Comparison of ENCODE assay signal across 19 mouse cellular contexts in the genomic region with DNA sequence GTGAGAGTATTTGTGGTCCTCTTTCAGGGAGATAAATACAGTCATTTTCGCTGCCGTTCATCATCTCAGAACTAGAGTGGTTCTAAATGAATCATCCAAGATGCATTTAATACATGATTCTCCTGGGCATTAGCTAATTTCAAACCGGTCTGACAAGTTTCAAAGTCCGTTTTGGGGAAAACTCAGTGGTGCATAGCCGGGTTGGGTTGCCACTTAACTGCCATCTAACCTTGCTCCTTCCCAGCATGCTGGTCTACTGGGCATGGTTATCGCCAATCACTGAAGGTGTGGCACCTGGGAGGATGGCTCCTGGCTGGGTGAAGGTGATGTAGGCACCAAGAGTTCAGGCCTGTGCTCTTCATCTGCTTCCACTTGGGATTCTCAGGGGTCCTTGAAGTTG. TPM values are rescaled to one million over a fixed set of nuclear protein-coding genes. Genes with fewer than 3 reads are reported as not detected.
A peak's percentile ranks its signal among the peaks of the same experiment; 100 is the strongest.
DNase-seq lines count a peak whose midpoint lies in the region; ATAC-seq and TF ChIP-seq lines count a peak whose summit lies in the region.
"Had no signal": no experiment of that assay in that cellular context is flagged by ENCODE, and none has a peak within 500 bp of the region (broad histone marks: within the 10 kb centered on the region; RNA-seq: fewer than 3 reads in every experiment).

No protein-coding gene starts in this region.

- peaks cover 14% of the 10 kb centered on the region; the same call in 1 of the 2 replicates for H3K4me1 ChIP-seq in intestine, postnatal 0 days (replicated peaks; ENCODE audit: control insufficient read depth, insufficient read depth, low read length)
- H3K4me1 ChIP-seq in forebrain, embryonic 15.5 days, result no peaks in the 10 kb centered on the region; the same call in 1 of the 2 replicates
- H3K4me1 ChIP-seq: hindbrain, embryonic 12.5 days had no signal

- H3K4me2 ChIP-seq in intestine, postnatal 0 days (replicated peaks; ENCODE audit: low read depth), result no peak overlapping the region
- no peak overlapping the region for H3K4me2 ChIP-seq in forebrain, embryonic 15.5 days (replicated peaks)
- H3K4me2 ChIP-seq: embryonic facial prominence, embryonic 15.5 days; heart, embryonic 12.5 days; hindbrain, embryonic 12.5 days had no signal

- no peak overlapping the region for H3K9ac ChIP-seq in intestine, postnatal 0 days (ENCODE audit: low read depth, low read length)
- no peak overlapping the region for H3K9ac ChIP-seq in forebrain, embryonic 15.5 days (replicated peaks)
- H3K9ac ChIP-seq: embryonic facial prominence, embryonic 15.5 days; forebrain, postnatal 0 days; heart, embryonic 12.5 days; hindbrain, embryonic 12.5 days had no signal

- ATAC-seq in intestine, postnatal 0 days, result peak; percentile 76
- ATAC-seq in erythroid progenitor cell, adult 5-6 weeks (replicated peaks; ENCODE audit: low FRiP score, poor library complexity, severe bottlenecking), result no peak
- ATAC-seq in forebrain, embryonic 15.5 days (replicated peaks), result no peak
- ATAC-seq: forebrain, postnatal 0 days had no signal

- no peak for TF ChIP-seq CTCF in intestine, postnatal 0 days (IDR thresholded peaks at IDR 0.05; ENCODE audit: low read depth)

- H3K36me3 ChIP-seq in intestine, postnatal 0 days (ENCODE audit: control insufficient read depth, insufficient read depth), result no peaks in the 10 kb centered on the region
- H3K36me3 ChIP-seq in forebrain, embryonic 15.5 days, result no peaks in the 10 kb centered on the region
- H3K36me3 ChIP-seq: heart, embryonic 12.5 days; hindbrain, embryonic 12.5 days had no signal

- no peaks in the 10 kb centered on the region for H3K27me3 ChIP-seq in intestine, postnatal 0 days (replicated peaks; ENCODE audit: control insufficient read depth, insufficient read depth, low read length)
- H3K27me3 ChIP-seq in forebrain, embryonic 15.5 days, result no peaks in the 10 kb centered on the region
- H3K27me3 ChIP-seq: embryonic facial prominence, embryonic 15.5 days; heart, embryonic 12.5 days; hindbrain, embryonic 12.5 days had no signal

- peak; percentile 68 to 78 for DNase-seq in kidney, adult 8-10 months
- peak; percentile 52 for DNase-seq in kidney, postnatal 10 days
- peak; percentile 91 for DNase-seq in large intestine, adult 2 months (ENCODE audit: low read depth, low spot score)
- no peak for DNase-seq in thymus, postnatal 14 days
- no peak for DNase-seq in layer of hippocampus, adult 9-10 months (ENCODE audit: low spot score)
- DNase-seq: adrenal gland, adult 2 months; adrenal gland, postnatal 36 days; cerebellum, adult 2 months; cerebellum, postnatal 10 days; embryo, embryonic 11 days; forebrain, postnatal 0 days; gastrocnemius, postnatal 14 days had no signal

- no peaks in the 10 kb centered on the region for H3K9me3 ChIP-seq in intestine, postnatal 0 days (ENCODE audit: control insufficient read depth)
- no peaks in the 10 kb centered on the region for H3K9me3 ChIP-seq in forebrain, embryonic 15.5 days
- H3K9me3 ChIP-seq: embryonic facial prominence, embryonic 15.5 days; heart, embryonic 12.5 days; hindbrain, embryonic 12.5 days had no signal

- H3K4me3 ChIP-seq in intestine, postnatal 0 days (ENCODE audit: low read depth, low read length), result no peak overlapping the region
- no peak overlapping the region for H3K4me3 ChIP-seq in forebrain, embryonic 15.5 days
- H3K4me3 ChIP-seq: embryonic facial prominence, embryonic 15.5 days; erythroblast, embryonic 14.5 days; heart, embryonic 12.5 days; hindbrain, embryonic 12.5 days had no signal

- no peak overlapping the region for H3K27ac ChIP-seq in intestine, postnatal 0 days (ENCODE audit: low read depth, low read length)
- no peak overlapping the region for H3K27ac ChIP-seq in forebrain, embryonic 15.5 days (replicated peaks)
- H3K27ac ChIP-seq: embryonic facial prominence, embryonic 15.5 days; hindbrain, embryonic 12.5 days had no signal

- 32% methylated on average over 6 of the region's 6 CpGs for WGBS in intestine, postnatal 0 days
- 35% methylated on average over 6 of the region's 6 CpGs for WGBS in large intestine, adult 2 months
- 93% methylated on average over 6 of the region's 6 CpGs for WGBS in forebrain, embryonic 15.5 days

RNA-seq across cellular contexts. Expression of a gene that starts 26.4 kb away (rescaled TPM):
- polyA plus RNA-seq in intestine, postnatal 0 days (2015; fragmentation: Nextera tagmentation; extraction: Ambion mirVana), result 5.2 and 8.0 TPM in 2 replicates
- polyA plus RNA-seq in large intestine, adult 2 months (2012; rRNA removed), result 3.3 and 4.5 TPM in 2 replicates
- 2.9 and 4.0 TPM in 2 replicates for total RNA-seq in erythroid progenitor cell, adult 5-6 weeks (2015; ENCODE audit: low replicate concordance)
- 0.30 and 4.1 TPM in 2 replicates for total RNA-seq in erythroid progenitor cell, adult 5-6 weeks (2017; ENCODE audit: low replicate concordance)
- 42.6 and 45.4 TPM in 2 replicates for polyA plus RNA-seq in forebrain, embryonic 15.5 days (2015; fragmentation: Nextera tagmentation; extraction: Ambion mirVana)

RNA-seq across cellular contexts. Expression of a gene that starts 49.0 kb away (rescaled TPM):
- 3.4 and 3.6 TPM in 2 replicates for polyA plus RNA-seq in intestine, postnatal 0 days (2015; fragmentation: Nextera tagmentation; extraction: Ambion mirVana)
- polyA plus RNA-seq in large intestine, adult 2 months (2012; rRNA removed), result 2.6 and 2.7 TPM in 2 replicates
- 39.8 and 50.8 TPM in 2 replicates for total RNA-seq in erythroid progenitor cell, adult 5-6 weeks (2015; ENCODE audit: low replicate concordance)
- total RNA-seq in erythroid progenitor cell, adult 5-6 weeks (2017; ENCODE audit: low replicate concordance), result 67.0 and 82.8 TPM in 2 replicates
- 17.1 and 20.5 TPM in 2 replicates for polyA plus RNA-seq in forebrain, embryonic 15.5 days (2015; fragmentation: Nextera tagmentation; extraction: Ambion mirVana)

Comparison
In these comparisons a context has a peak if more than half of its experiments do, and no peak if none do; other contexts are left out.
1. DNase-seq: peak in kidney, adult 8-10 months (2 of 2), kidney, postnatal 10 days (single experiment) and large intestine, adult 2 months (single experiment); none in thymus, postnatal 14 days (single experiment) and layer of hippocampus, adult 9-10 months (single experiment).